Mouse (Mus musculus) kidney, postnatal 25 days (tissue): ENCODE data around the gene Ggact.

Source experiments
- DNase-seq, 2 experiments: peaks; one replicate each; pipeline ENCODE4 v3.0.0; 2021; ENCODE audit warnings: mixed read lengths in 2 of 2

Ggact gene

GRCm38 (mm10) chr14:122865462-122866129, 48.0 kb downstream of the Ggact start:
- DNase-seq, result no peak

GRCm38 (mm10) chr14:122862623-122863022, 50.9 kb downstream of the Ggact start:
- DNase-seq, result peak in 1 of 2 experiments; percentile 18

- DNase-seq, result no peak
Observed at GRCm38 (mm10) chr14:122859792-122860191, 53.8 kb downstream of the Ggact start.

GRCm38 (mm10) chr14:122852506-122853057, 61.0 kb downstream of the Ggact start:
- no peak for DNase-seq

GRCm38 (mm10) chr14:122837018-122837417, 76.5 kb downstream of the Ggact start:
- no peak for DNase-seq

GRCm38 (mm10) chr14:122836221-122836620, 77.3 kb downstream of the Ggact start:
- DNase-seq, result no peak

GRCm38 (mm10) chr14:122835487-122836190, 77.9 kb downstream of the Ggact start:
- no peak for DNase-seq

GRCm38 (mm10) chr14:122834753-122835152, 78.8 kb downstream of the Ggact start:
- no peak for DNase-seq

- no peak for DNase-seq
Observed at GRCm38 (mm10) chr14:122833666-122834065, 79.9 kb downstream of the Ggact start.

- DNase-seq, result no peak
Observed at GRCm38 (mm10) chr14:122830433-122830832, 83.1 kb downstream of the Ggact start.

- no peak for DNase-seq
Observed at GRCm38 (mm10) chr14:122825464-122825863, 88.1 kb downstream of the Ggact start.

- no peak for DNase-seq
Observed at GRCm38 (mm10) chr14:122823791-122824190, 89.8 kb downstream of the Ggact start.

- DNase-seq, result no peak
Observed at GRCm38 (mm10) chr14:122821002-122821401, 92.6 kb downstream of the Ggact start.

GRCm38 (mm10) chr14:122800296-122800695, 113.3 kb downstream of the Ggact start:
- no peak for DNase-seq

GRCm38 (mm10) chr14:122793368-122793767, 120.2 kb downstream of the Ggact start:
- no peak for DNase-seq

GRCm38 (mm10) chr14:122790111-122790510, 123.4 kb downstream of the Ggact start:
- no peak for DNase-seq

GRCm38 (mm10) chr14:122788199-122788598, 125.4 kb downstream of the Ggact start:
- no peak for DNase-seq

- DNase-seq, result no peak
Observed at GRCm38 (mm10) chr14:122784701-122785100, 128.9 kb downstream of the Ggact start.

GRCm38 (mm10) chr14:122766448-122766847, 147.1 kb downstream of the Ggact start:
- DNase-seq, result no peak
